Mouse (Mus musculus): Measurements from ENCODE around the gene Snw1.

GRCm38 (mm10) chr12:87415358-87415757 is 56.7 kb downstream of the Snw1 start:
- no peak for TF ChIP-seq CTCF (IDR thresholded peaks at IDR 0.05; ENCODE audit: low read depth, low read length)
- no peak for TF ChIP-seq POLR2A (IDR thresholded peaks at IDR 0.05; ENCODE audit: borderline replicate concordance, low read depth, low read length)

All from bone marrow macrophage, adult 2 months (primary cell).